Mouse (Mus musculus): ENCODE results near the gene Srcap. TPM values are rescaled to one million over a fixed set of nuclear protein-coding genes. Genes with fewer than 3 reads are reported as not detected.

The Srcap gene
- total RNA-seq, 2 experiments from 2014 or later, result 67.8 to 74.8 TPM

Small RNAs within 50 kb of the gene (microRNA-seq; reads per million reads assigned to microRNA genes)
- gene Gm47278 (0 reads per million in 2 experiments), gene Mir7060 (0 to 0.35 reads per million in 2 experiments)

Other genes with a start within 250 kb of the Srcap start
- gene Sephs2, start 237.9 kb upstream of the Srcap start, total RNA-seq (2021), result 10 to 100 TPM; 39.4 to 49.4 TPM
- 1 to 10 TPM; 2.8 to 3.7 TPM for gene Itgal, start 215.7 kb upstream of the Srcap start, total RNA-seq (2021)
- 10 to 100 TPM; 40.4 to 43.0 TPM for gene Zfp768, start 166.4 kb upstream of the Srcap start, total RNA-seq (2021)
- gene Zfp747, start 135.9 kb upstream of the Srcap start, total RNA-seq (2021), result 1 to 10 TPM; 5.5 to 5.6 TPM
- 1 to 10 TPM; 2.9 to 3.2 TPM for gene 9130019O22Rik, start 124.8 kb upstream of the Srcap start, total RNA-seq (2021)
- 1 to 10 TPM; 4.7 to 5.7 TPM for gene E430018J23Rik, start 118.4 kb upstream of the Srcap start, total RNA-seq (2021)
- gene Zfp764, start 105.2 kb upstream of the Srcap start, total RNA-seq (2021), result 1 to 10 TPM; 4.7 TPM
- 1 to 10 TPM; 3.8 to 6.2 TPM for gene Zfp688, start 89.9 kb upstream of the Srcap start, total RNA-seq (2021)
- gene Zfp689, start 62.8 kb upstream of the Srcap start, total RNA-seq (2021), result 1 to 10 TPM; 2.7 to 3.0 TPM
- 10 to 100 TPM; 27.1 to 27.4 TPM for gene Prr14, start 52.4 kb upstream of the Srcap start, total RNA-seq (2021)
- 10 to 100 TPM; 41.6 to 42.1 TPM for gene Fbrs, start 32.8 kb upstream of the Srcap start, total RNA-seq (2021)
- 10 to 100 TPM; 14.1 to 14.3 TPM for gene Gm42715, start 7.6 kb downstream of the Srcap start, total RNA-seq (2021)
- not detected for gene Tmem265, start 49.4 kb downstream of the Srcap start, total RNA-seq (2021)
- 10 to 100 TPM; 21.0 to 21.1 TPM for gene Phkg2, start 61.4 kb downstream of the Srcap start, total RNA-seq (2021)
- 1 to 10 TPM; 7.3 to 8.7 TPM for gene Ccdc189, start 76.6 kb downstream of the Srcap start, total RNA-seq (2021)
- 10 to 100 TPM; 54.3 to 57.0 TPM for gene Rnf40, start 76.8 kb downstream of the Srcap start, total RNA-seq (2021)
- gene Zfp629, start 103.8 kb downstream of the Srcap start, total RNA-seq (2021), result 10 to 100 TPM; 32.4 to 35.1 TPM
- gene Bcl7c, start 196.9 kb downstream of the Srcap start, total RNA-seq (2021), result 10 to 100 TPM; 60.5 to 62.9 TPM
- 1 to 10 TPM; 4.6 to 7.5 TPM for gene Ctf1, start 200.8 kb downstream of the Srcap start, total RNA-seq (2021)
- gene Ctf2, start 220.2 kb downstream of the Srcap start, total RNA-seq (2021), result not detected
- gene Fbxl19, start 232.6 kb downstream of the Srcap start, total RNA-seq (2021), result 1 to 10 TPM; 5.6 to 6.2 TPM

All from heart, postnatal 10 days (tissue).